Mouse (Mus musculus) heart, postnatal 10 days (tissue): ENCODE measurements around the gene Ecpas. TPM values are rescaled to one million over a fixed set of nuclear protein-coding genes. Genes with fewer than 3 reads are reported as not detected.

Experiments
- DNase-seq, 2 experiments: peaks; one replicate each; pipeline ENCODE4 v3.0.0; 2021
- intact Hi-C: fragments of 180-260 bp; cut with DNase I; formaldehyde crosslinking; loops from one replicate; pipeline ENCODE4 v1.15.1; 2025
- total RNA-seq, 2 experiments: library from RNA; stranded (reverse); gene quantifications; 2 replicates each; pipeline ENCODE4 v1.2.3; 2021

Gene Ecpas
- total RNA-seq, 2 experiments from 2014 or later, result 153 to 156 TPM

GRCm38 (mm10) chr4:58749510-58749909 lies 163.0 kb downstream of the Ecpas start:
- DNase-seq, result peak in 1 of 2 experiments; percentile 14
- intact Hi-C loops, result loop anchor here (1.0 to 2.0 kb wide), 3 partner anchors 197 to 483 kb away; partner anchors contain the start of gene Lpar1

- intact Hi-C loops, result loop anchor here (1.0 to 2.0 kb wide), 3 partner anchors 196 to 483 kb away; partner anchors contain the start of gene Lpar1
- peak; percentile 47 to 51 for DNase-seq
Measured at GRCm38 (mm10) chr4:58749101-58749500, 163.4 kb downstream of the Ecpas start.

Other genes with a start within 250 kb of the Ecpas start
- under 1 TPM in 1 of 2 experiments, not detected in 1; 0.36 TPM for gene Olfr267, start 125.0 kb downstream of the Ecpas start, total RNA-seq
- under 1 TPM; 0.12 TPM for gene Zkscan16, start 30.9 kb upstream of the Ecpas start, total RNA-seq
- gene Ptgr1, start 74.4 kb upstream of the Ecpas start, total RNA-seq, result 1 to 10 TPM; 5.3 to 5.6 TPM
- 10 to 100 TPM; 15.9 to 18.2 TPM for gene Dnajc25, start 82.3 kb upstream of the Ecpas start, total RNA-seq
- gene Gm20503, start 90.5 kb upstream of the Ecpas start, total RNA-seq, result 1 to 10 TPM; 3.7 TPM
- 10 to 100 TPM; 32.1 to 32.9 TPM for gene Gng10, start 122.3 kb upstream of the Ecpas start, total RNA-seq
- gene AI481877, start 226.2 kb upstream of the Ecpas start, total RNA-seq, result not detected